Mouse (Mus musculus) forebrain, postnatal 0 days (tissue): Measurements from ENCODE around the gene Hoxb4. TPM values are rescaled to one million over a fixed set of nuclear protein-coding genes. Genes with fewer than 3 reads are reported as not detected.
A peak's percentile ranks its signal among the peaks of the same experiment; 100 is the strongest.

Experiments used
- ATAC-seq: fragments of 200-750 bp; cut with Nextera tagmentation; 2 replicates; pipeline ENCODE4 v1.8.0; 2017; ENCODE audit warnings: mild to moderate bottlenecking, moderate library complexity
- DNase-seq: peaks from one replicate; pipeline ENCODE4 v3.0.0-alpha.2; 2015
- H3K27ac ChIP-seq: fragments of 300-500 bp; sonication (generic); 2 replicates; pipeline ENCODE4 v1.5.1; 2014; ENCODE audit warnings: low read depth, mild to moderate bottlenecking, antibody characterized with exemption, low read length, moderate library complexity, mixed read lengths
- H3K27me3 ChIP-seq: fragments of 300-500 bp; sonication (generic); 2 replicates; pipeline ENCODE4 v1.6.1; 2014; ENCODE audit warnings: mild to moderate bottlenecking, low read length, mixed read lengths; ENCODE audit not compliant: insufficient read depth
- H3K36me3 ChIP-seq: fragments of 300-500 bp; sonication (generic); 2 replicates; pipeline ENCODE4 v1.6.1; 2014; ENCODE audit warnings: mild to moderate bottlenecking, moderate library complexity; ENCODE audit not compliant: insufficient read depth
- H3K4me1 ChIP-seq: fragments of 300-500 bp; sonication (generic); 2 replicates; pipeline ENCODE4 v1.6.1; 2014; ENCODE audit warnings: antibody characterized with exemption; ENCODE audit not compliant: insufficient read depth
- H3K4me2 ChIP-seq: fragments of 300-500 bp; sonication (generic); 2 replicates; pipeline ENCODE4 v1.6.1; 2014; ENCODE audit warnings: low read depth, mild to moderate bottlenecking, moderate library complexity
- H3K4me3 ChIP-seq: fragments of 300-500 bp; sonication (generic); 2 replicates; pipeline ENCODE4 v1.5.1; 2014; ENCODE audit warnings: low read depth, low read length, mixed read lengths
- H3K9ac ChIP-seq: fragments of 300-500 bp; sonication (generic); 2 replicates; pipeline ENCODE4 v1.6.1; 2014; ENCODE audit warnings: mild to moderate bottlenecking
- H3K9me3 ChIP-seq: fragments of 300-500 bp; sonication (generic); 2 replicates; pipeline ENCODE4 v1.6.1; 2016; ENCODE audit warnings: low read length
- CTCF ChIP-seq: sonication (generic); IDR thresholded peaks from 2 replicates; pipeline ENCODE4 v1.5.1; 2016; ENCODE audit warnings: antibody characterized with exemption, control low read depth, low read depth
- WGBS: fragments of 180-500 bp; shearing (Covaris S2); extraction: QIAGEN DNeasy Blood & Tissue Kit; methylation state at CpG from one replicate; pipeline ENCODE4 v1.1.7; 2014; 5-methylcytosine and 5-hydroxymethylcytosine counted together
- polyA plus RNA-seq: library from polyadenylated mRNA; unstranded; fragments of >200 nt; fragmentation: Nextera tagmentation; extraction: Ambion mirVana; gene quantifications from 2 replicates; pipeline ENCODE4 v1.2.1, GENCODE M21; 2015
- total RNA-seq: library from RNA; depleted of rRNA; stranded (reverse); fragments of >200 nt; gene quantifications from 2 replicates; pipeline ENCODE4 v1.2.3, GENCODE M21; 2014

Gene Hoxb4
- total and polyA plus RNA-seq, 2 experiments from 2014 or later = not detected

- Histone ChIP-seq H3K36me3 (no peaks in the 10 kb centered on the region), H3K4me2 (no peak overlapping the region), H3K4me3 (no peak overlapping the region), H3K27ac (no peak overlapping the region), H3K9ac (no peak overlapping the region), H3K4me1 (no peaks in the 10 kb centered on the region), H3K27me3 (peaks cover 96% of the 10 kb centered on the region), H3K9me3 (no peaks in the 10 kb centered on the region)
- ATAC-seq (no peak), DNase-seq (no peak)
- no peak for TF ChIP-seq CTCF
- WGBS = 5% methylated on average over 4 of the region's 4 CpGs
Observed at GRCm38 (mm10) chr11:96275896-96276295, 42.2 kb upstream of the Hoxb4 start.

- Histone ChIP-seq H3K9me3 (no peaks in the 10 kb centered on the region), H3K4me3 (no peak overlapping the region), H3K27me3 (peaks cover 98% of the 10 kb centered on the region), H3K9ac (no peak overlapping the region), H3K4me2 (no peak overlapping the region), H3K36me3 (no peaks in the 10 kb centered on the region), H3K4me1 (no peaks in the 10 kb centered on the region), H3K27ac (no peak overlapping the region)
- WGBS = 3% methylated on average over 35 of the region's 35 CpGs
- ATAC-seq (no peak), DNase-seq (no peak)
- no peak for TF ChIP-seq CTCF
Observed at GRCm38 (mm10) chr11:96277151-96278044, 40.7 kb upstream of the Hoxb4 start.

GRCm38 (mm10) chr11:96278324-96278723 lies 39.7 kb upstream of the Hoxb4 start:
- Histone ChIP-seq H3K9me3 (no peaks in the 10 kb centered on the region), H3K4me2 (no peak overlapping the region), H3K27me3 (peaks cover 98% of the 10 kb centered on the region), H3K4me1 (no peaks in the 10 kb centered on the region), H3K27ac (no peak overlapping the region), H3K36me3 (no peaks in the 10 kb centered on the region), H3K4me3 (no peak overlapping the region), H3K9ac (no peak overlapping the region)
- no peak for ATAC-seq
- no peak for TF ChIP-seq CTCF
- no peak for DNase-seq
- 15% methylated on average over 14 of the region's 14 CpGs for WGBS

GRCm38 (mm10) chr11:96278773-96279172 lies 39.3 kb upstream of the Hoxb4 start:
- Histone ChIP-seq H3K9me3 (no peaks in the 10 kb centered on the region), H3K27me3 (peaks cover 98% of the 10 kb centered on the region), H3K4me3 (no peak overlapping the region), H3K4me1 (no peaks in the 10 kb centered on the region), H3K36me3 (no peaks in the 10 kb centered on the region), H3K9ac (no peak overlapping the region), H3K27ac (no peak overlapping the region), H3K4me2 (no peak overlapping the region)
- peak; percentile 91 for TF ChIP-seq CTCF
- DNase-seq = peak; percentile 91
- peak; percentile 79 for ATAC-seq
- WGBS = under 1% methylated on average over 9 of the region's 9 CpGs

GRCm38 (mm10) chr11:96279421-96280233 lies 38.4 kb upstream of the Hoxb4 start:
- no peak overlapping the region for H3K4me3 ChIP-seq
- no peak for TF ChIP-seq CTCF
- no peaks in the 10 kb centered on the region for H3K36me3 ChIP-seq
- H3K9me3 ChIP-seq = no peaks in the 10 kb centered on the region
- no peak overlapping the region for H3K27ac ChIP-seq
- 2% methylated on average over 31 of the region's 31 CpGs for WGBS
- no peak overlapping the region for H3K9ac ChIP-seq
- no peak overlapping the region for H3K4me2 ChIP-seq
- peaks cover 97% of the 10 kb centered on the region for H3K27me3 ChIP-seq
- no peaks in the 10 kb centered on the region for H3K4me1 ChIP-seq
- no peak for ATAC-seq
- no peak for DNase-seq

- H3K27ac ChIP-seq = no peak overlapping the region
- no peak for TF ChIP-seq CTCF
- H3K9me3 ChIP-seq = no peaks in the 10 kb centered on the region
- no peak overlapping the region for H3K4me2 ChIP-seq
- WGBS = 11% methylated on average over 8 of the region's 8 CpGs
- H3K4me1 ChIP-seq = no peaks in the 10 kb centered on the region
- H3K4me3 ChIP-seq = no peak overlapping the region
- H3K9ac ChIP-seq = no peak overlapping the region
- no peak for ATAC-seq
- H3K27me3 ChIP-seq = peaks cover 97% of the 10 kb centered on the region
- DNase-seq = no peak
- H3K36me3 ChIP-seq = no peaks in the 10 kb centered on the region
Observed at GRCm38 (mm10) chr11:96280399-96281378, 37.4 kb upstream of the Hoxb4 start.
